Mouse (Mus musculus): ENCODE data around the gene AI413582.

AI413582 gene

DNA sequence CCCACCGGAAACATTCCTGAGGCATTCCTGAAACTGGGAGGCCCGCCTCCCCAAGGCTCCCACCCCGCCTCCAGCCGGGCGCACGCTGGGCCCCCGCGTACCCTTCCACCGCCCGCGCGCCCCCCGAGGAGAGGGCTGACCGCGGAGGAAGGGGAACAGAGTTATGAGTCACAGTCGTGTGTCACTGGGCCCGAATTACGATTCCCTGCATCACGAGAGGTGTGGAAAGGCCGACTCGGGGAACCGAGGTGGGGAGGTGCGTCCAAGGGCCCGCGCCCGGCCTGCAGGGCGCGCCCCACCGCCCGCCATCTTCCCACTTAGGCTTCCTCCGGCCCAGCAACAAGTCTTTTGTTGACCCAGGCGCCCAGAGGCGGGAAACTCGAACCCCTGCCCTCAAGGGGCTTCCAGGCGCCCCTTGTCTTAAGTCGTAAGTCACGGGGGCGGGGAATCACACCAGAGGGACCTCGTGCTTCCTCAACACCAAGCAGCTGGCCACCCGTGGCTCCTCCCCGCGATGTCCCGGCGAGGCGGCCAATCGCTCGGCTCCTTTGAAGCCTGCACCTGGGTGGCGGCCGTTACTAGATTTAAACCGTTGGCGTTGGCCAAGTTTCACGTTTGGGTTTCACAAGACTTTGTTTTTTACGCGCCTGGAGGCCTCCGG, 9.9 kb downstream of the AI413582 start:
- under 1% methylated on average over 55 of the region's 55 CpGs for WGBS

DNA sequence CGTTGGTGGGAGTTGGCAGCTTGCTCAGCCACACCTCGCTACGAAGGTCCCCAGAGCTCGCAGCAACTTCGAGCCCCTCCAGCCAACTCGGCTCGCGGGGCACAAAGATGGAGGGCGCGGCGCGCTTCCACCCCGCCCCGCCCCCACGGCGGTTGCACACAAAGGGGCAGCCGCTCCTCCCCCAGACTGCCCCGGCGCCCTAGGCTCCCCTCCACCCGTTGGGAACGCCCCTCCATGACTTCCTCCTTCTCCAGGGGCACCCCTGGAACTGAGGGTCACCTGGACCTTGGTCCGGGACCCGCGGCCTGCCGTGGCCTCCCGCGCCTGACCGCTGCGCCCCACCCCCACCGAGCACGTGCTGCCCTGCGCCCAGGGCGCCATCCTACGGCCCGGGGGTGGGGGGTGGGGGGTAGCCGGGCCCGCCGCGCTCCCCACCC, 10.5 kb downstream of the AI413582 start:
- WGBS, result 12% methylated on average over 38 of the region's 39 CpGs

GRCm38 (mm10) chr17:27554062-27554960, 11.2 kb downstream of the AI413582 start:
- 83% methylated on average over 20 of the region's 20 CpGs for WGBS

GRCm38 (mm10) chr17:27552215-27553201, 13.0 kb downstream of the AI413582 start:
- 70% methylated on average over 23 of the region's 23 CpGs for WGBS

GRCm38 (mm10) chr17:27551393-27551940, 14.1 kb downstream of the AI413582 start:
- 85% methylated on average over 10 of the region's 10 CpGs for WGBS

GRCm38 (mm10) chr17:27549234-27549633, 16.3 kb downstream of the AI413582 start:
- WGBS, result 72% methylated on average over 8 of the region's 8 CpGs

DNA sequence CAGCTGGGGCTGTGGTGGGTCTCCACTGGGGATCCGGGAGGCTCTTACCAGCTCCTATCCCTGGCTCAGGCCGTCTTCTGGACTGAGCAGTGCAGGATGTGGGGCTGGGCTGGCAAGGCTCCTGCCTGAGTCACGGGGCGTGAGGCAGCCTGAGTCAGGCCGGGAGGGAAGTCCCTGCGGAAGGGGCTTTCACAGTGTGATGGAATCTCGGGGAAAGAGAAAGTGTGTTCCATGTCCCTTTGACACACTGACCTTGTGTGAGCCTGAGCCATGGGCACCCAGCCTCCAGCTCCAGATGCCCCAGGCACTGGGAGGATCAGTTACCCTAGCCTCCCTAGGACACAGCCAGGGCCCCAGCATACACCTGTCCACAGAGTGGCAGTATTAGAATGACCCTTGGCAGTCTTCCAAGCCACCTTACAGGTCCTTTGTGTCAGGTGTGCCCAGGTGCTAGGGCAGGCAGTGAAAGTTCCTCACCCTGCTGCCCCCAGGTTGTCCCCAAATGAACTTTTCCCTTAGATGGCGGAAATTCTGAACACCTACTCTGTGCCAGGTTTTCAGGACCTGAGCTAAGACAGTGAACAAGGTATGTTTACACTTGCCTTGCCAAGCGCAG, 18.2 kb downstream of the AI413582 start:
- 80% methylated on average over 9 of the region's 9 CpGs for WGBS

GRCm38 (mm10) chr17:27546574-27547085, 18.9 kb downstream of the AI413582 start:
- WGBS, result 84% methylated on average over 7 of the region's 7 CpGs

DNA sequence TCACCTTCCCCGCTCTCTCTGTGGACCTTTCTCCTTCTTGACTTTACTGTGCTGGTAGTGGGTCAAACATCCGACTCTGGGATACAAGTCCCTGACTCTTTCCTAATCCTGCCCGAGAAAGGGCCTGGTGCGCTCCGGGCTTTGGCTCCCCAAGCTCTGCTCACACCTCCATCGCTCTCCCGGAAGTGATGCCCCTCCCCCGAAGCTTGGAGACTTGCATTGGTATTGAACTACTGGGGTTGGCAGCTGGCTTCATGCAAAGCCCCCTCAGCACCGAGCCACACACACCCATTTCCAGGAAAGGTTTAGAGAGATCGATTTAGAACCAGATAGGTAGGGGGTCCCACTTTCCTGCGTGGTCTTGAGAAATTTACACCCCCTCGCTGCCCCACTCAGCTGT, 19.6 kb downstream of the AI413582 start:
- WGBS, result 70% methylated on average over 12 of the region's 12 CpGs

GRCm38 (mm10) chr17:27544551-27544950, 21.0 kb downstream of the AI413582 start:
- 45% methylated on average over 11 of the region's 11 CpGs for WGBS

- 87% methylated on average over 3 of the region's 3 CpGs for WGBS
Observed at GRCm38 (mm10) chr17:27541984-27542383, 23.6 kb downstream of the AI413582 start.

DNA sequence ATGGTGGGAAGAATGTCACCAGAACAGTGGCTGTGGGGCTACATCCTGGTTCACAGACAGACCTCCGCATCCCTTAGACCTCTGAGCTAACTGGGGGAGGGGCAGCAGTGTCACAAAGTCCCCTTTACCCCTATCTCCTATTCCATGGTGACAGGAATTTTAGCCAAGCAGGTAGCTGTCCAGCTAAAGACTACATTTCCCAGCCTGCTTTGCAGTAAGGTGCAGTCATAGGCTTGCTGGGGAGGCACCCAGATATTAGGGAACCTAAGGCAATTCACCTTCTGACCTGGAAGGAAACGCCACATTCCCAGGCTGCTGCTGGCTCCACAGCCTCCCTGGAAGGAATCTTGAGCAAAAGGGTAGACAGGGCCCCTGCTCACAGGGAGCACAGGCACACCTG, 24.3 kb downstream of the AI413582 start:
- WGBS, result 87% methylated on average over 2 of the region's 2 CpGs

DNA sequence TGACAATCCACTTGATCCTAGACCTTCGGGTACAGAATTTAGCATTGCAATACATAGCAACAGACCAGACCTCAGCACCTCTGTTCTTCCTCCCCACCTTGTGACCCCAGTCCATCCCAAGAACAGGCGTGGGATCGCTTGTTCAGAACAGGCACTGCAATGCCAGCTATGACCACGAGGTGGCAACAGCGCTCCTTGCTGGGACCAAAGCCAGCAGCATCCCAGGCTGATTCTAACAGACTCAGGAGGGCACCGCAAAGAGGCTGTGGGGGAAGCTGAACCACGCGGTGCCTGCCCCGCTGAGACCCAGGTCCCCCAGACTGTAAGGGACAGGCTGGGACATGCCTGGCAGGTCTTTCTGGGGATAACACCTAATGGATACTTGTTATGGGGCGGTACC, 30.8 kb downstream of the AI413582 start:
- 4% methylated on average over 10 of the region's 10 CpGs for WGBS

DNA sequence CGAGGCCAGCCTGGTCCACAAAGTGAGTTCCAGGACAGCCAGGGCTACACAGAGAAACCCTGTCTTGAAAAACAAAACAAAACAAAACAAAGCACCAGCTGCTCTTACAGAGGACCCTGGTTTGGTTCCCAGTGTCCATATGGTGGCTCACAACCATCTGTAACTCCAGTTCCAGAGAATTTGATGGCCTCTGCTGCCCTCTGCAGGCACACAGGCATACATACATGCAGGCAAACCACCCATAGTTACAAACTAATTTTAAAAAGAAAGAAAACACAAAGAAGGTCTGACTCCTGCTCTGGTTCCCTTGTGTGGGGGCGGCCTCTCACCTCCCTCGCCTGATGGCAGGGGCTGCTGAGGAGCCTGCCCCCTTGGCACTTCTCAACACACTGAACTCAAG, 32.2 kb downstream of the AI413582 start:
- WGBS, result 81% methylated on average over 3 of the region's 3 CpGs

- 93% methylated on average over 8 of the region's 8 CpGs for WGBS
Observed at GRCm38 (mm10) chr17:27532095-27532494, 33.5 kb downstream of the AI413582 start.

DNA sequence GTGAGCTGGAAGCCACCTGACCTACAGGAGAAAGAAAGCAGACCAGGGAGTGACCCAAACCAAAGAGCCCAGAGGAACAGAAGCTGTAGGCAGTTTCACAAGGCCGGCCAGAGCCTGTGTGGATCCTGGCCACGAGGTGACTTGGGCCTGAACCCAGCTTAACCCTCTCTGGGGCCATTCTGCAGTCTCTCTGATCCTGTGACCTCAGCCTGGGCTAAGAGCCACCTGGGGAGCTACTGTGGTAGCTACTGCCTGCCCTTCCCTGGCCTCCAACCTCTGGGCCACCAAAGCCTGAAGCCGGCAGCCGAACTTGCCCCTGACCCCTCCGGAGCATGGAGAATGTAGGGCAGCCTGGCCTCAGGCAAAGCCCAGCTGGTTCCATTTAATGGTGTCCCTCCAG, 36.8 kb downstream of the AI413582 start:
- WGBS, result 93% methylated on average over 5 of the region's 5 CpGs

- 64% methylated on average over 8 of the region's 8 CpGs for WGBS
Observed at GRCm38 (mm10) chr17:27528030-27528429, 37.5 kb downstream of the AI413582 start.

GRCm38 (mm10) chr17:27527188-27527587, 38.4 kb downstream of the AI413582 start:
- WGBS, result 70% methylated on average over 6 of the region's 6 CpGs

GRCm38 (mm10) chr17:27523121-27523520, 42.4 kb downstream of the AI413582 start:
- WGBS, result 85% methylated on average over 7 of the region's 7 CpGs

GRCm38 (mm10) chr17:27521303-27521702, 44.3 kb downstream of the AI413582 start, which contains the start of gene Grm4:
Grm4 (minus strand) TSS chr17:27521403.
- WGBS, result 84% methylated on average over 5 of the region's 5 CpGs

- WGBS, result under 1% methylated on average over 27 of the region's 27 CpGs
Observed at GRCm38 (mm10) chr17:27520557-27520956, 45.0 kb downstream of the AI413582 start.
